Mouse (Mus musculus): ENCODE results near the gene Hist1h2ac. TPM values are rescaled to one million over a fixed set of nuclear protein-coding genes. Genes with fewer than 3 reads are reported as not detected.
"Not testable (repeated sequence)": the region's sequence is repeated elsewhere in the genome, so short reads cannot be mapped to it uniquely, and the experiment has no call there.

Hist1h2ac gene
- polyA plus RNA-seq, 1 experiment from 2014 or later, result 1.3 TPM

- Histone ChIP-seq H3K9me3 (no peaks in the 10 kb centered on the region), H3K9ac (peak within 1 kb of the TSS; percentile 70), H3K4me1 (peaks cover 29% of the 10 kb centered on the region), H3K4me3 (peak within 1 kb of the TSS; percentile 46), H3K4me2 (replicated peaks) (peak within 1 kb of the TSS; percentile 74), H3K27me3 (no peaks in the 10 kb centered on the region), H3K27ac (peak within 1 kb of the TSS; percentile 28; the same call in 1 of the 2 replicates), H3K36me3 (no peaks in the 10 kb centered on the region)
- ATAC-seq (ENCODE audit: low FRiP score, low read depth), result peak; percentile 59; the same call in 1 of the 2 replicates
- WGBS, result 1% methylated on average over 15 of the region's 17 CpGs
Observed at GRCm38 (mm10) chr13:23710374-23711089, 26.8 kb upstream of the Hist1h2ac start, which contains the start of gene Hfe. Gene Hfe, minus strand, starts transcription at chr13:23710854.

DNA sequence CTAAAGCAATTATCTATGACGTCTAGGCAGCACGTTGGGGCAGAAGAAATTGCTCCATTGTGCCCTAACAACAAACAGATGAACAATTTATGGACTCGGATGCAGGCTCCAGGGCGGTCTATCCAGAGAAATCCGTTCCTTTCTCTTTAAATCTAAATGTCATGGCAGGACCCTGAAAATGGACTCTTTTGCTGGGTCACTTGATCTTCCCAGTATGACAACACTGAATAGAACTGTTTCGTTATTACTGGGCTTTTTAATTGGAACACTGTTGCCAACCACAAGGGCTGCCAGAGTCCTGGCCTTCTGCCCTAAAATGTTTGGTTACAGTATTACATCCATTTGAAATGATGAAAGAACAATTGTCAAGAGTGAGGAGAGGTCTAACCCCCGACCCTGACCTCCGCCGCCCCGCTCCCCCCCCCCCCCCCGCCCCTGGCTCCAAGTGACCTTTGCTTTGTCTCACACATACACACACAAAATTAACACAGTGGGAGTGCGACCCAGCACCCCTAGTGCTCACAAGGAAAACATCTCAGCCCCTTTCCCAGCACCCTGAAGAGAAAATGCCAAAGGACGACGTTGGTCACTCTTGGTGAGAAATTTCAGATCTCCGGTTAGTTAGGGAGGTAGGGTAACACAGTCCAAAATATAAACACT, 26.1 kb upstream of the Hist1h2ac start:
- Histone ChIP-seq H3K36me3 (no peaks in the 10 kb centered on the region), H3K9ac (peak overlapping the region; percentile 70), H3K4me2 (replicated peaks) (peak overlapping the region; percentile 74), H3K27me3 (no peaks in the 10 kb centered on the region), H3K9me3 (no peaks in the 10 kb centered on the region), H3K27ac (0 out of 2 replicates have a peak overlapping the region, but pooled peaks have one; percentile 28), H3K4me3 (peak overlapping the region; percentile 46), H3K4me1 (peaks cover 29% of the 10 kb centered on the region)
- ATAC-seq (ENCODE audit: low FRiP score, low read depth), result no peak; the same call in 1 of the 2 replicates
- WGBS, result 11% methylated on average over 15 of the region's 15 CpGs

DNA sequence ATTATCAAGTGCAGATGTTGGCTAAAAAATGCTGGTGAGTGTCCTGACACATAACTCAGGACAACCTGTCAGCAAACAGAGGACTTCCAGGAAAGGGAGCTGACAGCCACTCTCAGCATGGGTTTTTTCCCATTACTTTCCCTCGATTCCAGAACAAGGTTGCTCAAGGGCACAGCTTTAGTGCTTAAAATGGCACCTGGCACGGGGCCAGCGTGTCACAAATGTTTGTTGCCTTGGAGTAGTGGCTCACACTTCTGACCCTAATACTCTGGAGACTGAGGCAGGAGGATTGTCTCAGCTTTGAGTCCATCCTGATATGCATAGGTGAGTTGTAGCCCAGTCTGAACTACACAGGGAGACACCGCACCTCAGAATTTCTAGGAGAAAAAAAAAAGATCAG, 24.9 kb upstream of the Hist1h2ac start:
- H3K9me3 ChIP-seq, result no peaks in the 10 kb centered on the region
- H3K9ac ChIP-seq, result no peak overlapping the region
- peaks cover 25% of the 10 kb centered on the region for H3K4me1 ChIP-seq
- H3K27ac ChIP-seq, result no peak overlapping the region
- 47% methylated on average over 4 of the region's 4 CpGs for WGBS
- no peak for ATAC-seq (ENCODE audit: low FRiP score, low read depth)
- no peaks in the 10 kb centered on the region for H3K36me3 ChIP-seq
- H3K27me3 ChIP-seq, result no peaks in the 10 kb centered on the region
- no peak overlapping the region for H3K4me2 ChIP-seq (replicated peaks)
- no peak overlapping the region for H3K4me3 ChIP-seq

- WGBS, result 89% methylated on average over 4 of the region's 4 CpGs
- H3K27ac ChIP-seq, result no peak overlapping the region
Observed at GRCm38 (mm10) chr13:23708041-23708440, 24.3 kb upstream of the Hist1h2ac start.

DNA sequence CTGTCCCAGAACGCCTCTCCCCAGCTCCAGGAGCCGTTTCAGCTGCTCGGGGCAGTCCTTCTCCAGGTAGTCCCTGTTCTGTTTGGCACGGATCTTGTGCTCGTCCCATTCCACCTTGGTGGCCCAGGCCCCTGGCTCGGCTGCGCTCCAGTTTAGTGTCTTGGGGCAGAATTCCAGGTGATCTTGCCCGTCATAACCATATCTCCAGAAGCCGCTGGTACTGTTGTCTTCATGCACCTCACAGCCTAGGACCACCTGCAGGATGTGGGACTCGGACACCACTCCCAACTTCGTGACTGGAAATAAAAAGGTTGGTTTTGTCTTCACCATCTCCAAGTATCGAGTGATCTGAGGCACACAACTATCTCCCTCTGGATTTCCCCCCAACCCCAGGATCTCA, 23.0 kb upstream of the Hist1h2ac start:
- Histone ChIP-seq H3K36me3 (no peaks in the 10 kb centered on the region), H3K9me3 (no peaks in the 10 kb centered on the region), H3K27me3 (no peaks in the 10 kb centered on the region), H3K4me2 (replicated peaks) (no peak overlapping the region), H3K27ac (no peak overlapping the region), H3K9ac (no peak overlapping the region), H3K4me3 (no peak overlapping the region), H3K4me1 (peaks cover 21% of the 10 kb centered on the region)
- no peak for ATAC-seq (ENCODE audit: low FRiP score, low read depth)
- 87% methylated on average over 12 of the region's 12 CpGs for WGBS

More at GRCm38 (mm10) chr13:23708041-23708440, 24.3 kb upstream of the Hist1h2ac start:
- Histone ChIP-seq H3K27me3 (no peaks in the 10 kb centered on the region), H3K4me2 (replicated peaks) (no peak overlapping the region), H3K4me3 (no peak overlapping the region), H3K9ac (no peak overlapping the region), H3K9me3 (no peaks in the 10 kb centered on the region), H3K4me1 (peaks cover 21% of the 10 kb centered on the region), H3K36me3 (no peaks in the 10 kb centered on the region)
- ATAC-seq (ENCODE audit: low FRiP score, low read depth), result no peak

DNA sequence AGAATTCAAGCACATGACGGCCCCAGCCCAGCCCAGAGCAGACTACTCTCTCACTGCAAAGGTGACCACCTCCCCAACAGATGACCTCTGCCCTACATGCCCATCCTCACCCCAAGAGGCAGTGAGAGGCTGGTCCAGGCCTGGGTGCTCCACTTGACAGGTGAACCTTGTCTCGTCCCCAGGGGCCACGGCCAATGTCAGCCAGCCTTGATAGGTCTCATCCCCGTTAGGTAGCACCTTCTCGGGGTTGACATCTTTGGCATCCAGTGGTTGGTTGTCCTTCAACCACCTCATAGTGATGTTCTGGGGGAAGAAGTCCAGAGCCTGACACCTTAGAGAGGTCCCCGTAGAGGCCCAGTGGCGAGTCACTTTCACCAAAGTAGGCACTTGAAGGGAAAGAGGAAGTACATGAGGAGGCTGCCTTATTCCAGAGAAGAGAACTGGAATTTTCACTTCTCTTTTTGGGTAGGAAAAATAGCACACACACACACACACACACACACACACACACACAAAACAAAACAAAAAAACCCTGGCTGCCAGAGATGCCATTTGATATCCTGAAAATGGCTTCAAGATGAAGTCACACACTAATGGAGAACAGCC, 22.1 kb upstream of the Hist1h2ac start:
- H3K9me3 ChIP-seq, result no peaks in the 10 kb centered on the region
- H3K27ac ChIP-seq, result no peak overlapping the region
- ATAC-seq (ENCODE audit: low FRiP score, low read depth), result no peak
- H3K4me1 ChIP-seq, result peaks cover 23% of the 10 kb centered on the region
- no peaks in the 10 kb centered on the region for H3K27me3 ChIP-seq
- no peak overlapping the region for H3K4me2 ChIP-seq (replicated peaks)
- 88% methylated on average over 7 of the region's 7 CpGs for WGBS
- H3K9ac ChIP-seq, result no peak overlapping the region
- H3K36me3 ChIP-seq, result no peaks in the 10 kb centered on the region
- H3K4me3 ChIP-seq, result no peak overlapping the region

DNA sequence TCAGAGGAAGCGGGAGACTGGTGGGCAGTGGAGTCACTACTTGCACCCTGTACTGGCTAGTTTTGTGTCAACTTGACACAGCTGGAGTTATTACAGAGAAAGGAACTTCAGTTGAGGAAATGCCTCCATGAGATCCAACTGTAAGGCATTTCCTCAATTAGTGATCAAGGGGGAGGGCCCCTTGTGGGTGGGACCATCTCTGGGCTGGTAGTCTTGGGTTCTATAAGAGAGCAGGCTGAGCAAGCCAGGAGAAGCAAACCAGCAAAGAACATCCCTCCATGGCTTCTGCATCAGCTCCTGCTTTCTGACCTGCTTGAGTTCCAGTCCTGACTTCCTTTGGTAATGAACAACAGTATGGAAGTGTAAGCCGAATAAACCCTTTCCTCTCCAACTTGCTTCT, 19.1 kb upstream of the Hist1h2ac start:
- not testable (repeated sequence) for H3K4me3 ChIP-seq; H3K27ac ChIP-seq; H3K27me3 ChIP-seq; H3K9me3 ChIP-seq; H3K4me2 ChIP-seq (replicated peaks); H3K36me3 ChIP-seq; H3K9ac ChIP-seq; ATAC-seq (ENCODE audit: low FRiP score, low read depth)
- peaks cover 12% of the 10 kb centered on the region; the same call in 1 of the 2 replicates for H3K4me1 ChIP-seq
- WGBS, result 82% methylated on average over 2 of the region's 2 CpGs

DNA sequence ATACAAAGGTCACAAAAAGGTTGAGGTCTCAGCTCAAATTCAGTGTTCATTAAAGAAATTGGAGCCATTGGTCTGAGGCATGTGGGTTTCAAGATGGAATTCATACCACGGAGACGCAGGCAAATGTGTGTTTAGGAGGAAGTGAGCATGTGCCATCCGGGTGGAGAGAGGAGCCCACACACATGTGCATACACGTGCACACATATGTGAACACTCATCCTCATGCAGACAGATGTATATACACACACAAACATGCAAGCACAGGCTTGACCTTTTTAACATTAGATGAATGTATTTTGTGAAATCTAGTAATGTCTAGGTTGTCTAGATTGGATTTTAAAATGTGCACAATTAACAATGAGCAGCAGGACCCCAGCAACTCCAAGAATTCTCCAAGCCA, 18.5 kb upstream of the Hist1h2ac start:
- Histone ChIP-seq H3K4me3 (no peak overlapping the region), H3K4me1 (peaks cover 12% of the 10 kb centered on the region; the same call in 1 of the 2 replicates), H3K9ac (no peak overlapping the region), H3K27ac (no peak overlapping the region), H3K36me3 (no peaks in the 10 kb centered on the region), H3K27me3 (no peaks in the 10 kb centered on the region), H3K9me3 (no peaks in the 10 kb centered on the region), H3K4me2 (replicated peaks) (no peak overlapping the region)
- WGBS, result 76% methylated on average over 4 of the region's 4 CpGs
- ATAC-seq (ENCODE audit: low FRiP score, low read depth), result no peak

GRCm38 (mm10) chr13:23700786-23701520, 17.2 kb upstream of the Hist1h2ac start:
- no peak overlapping the region for H3K4me2 ChIP-seq (replicated peaks)
- no peaks in the 10 kb centered on the region for H3K9me3 ChIP-seq
- no peak overlapping the region for H3K4me3 ChIP-seq
- H3K36me3 ChIP-seq, result no peaks in the 10 kb centered on the region
- H3K27ac ChIP-seq, result no peak overlapping the region
- peak; percentile 33; the same call in 1 of the 2 replicates for ATAC-seq (ENCODE audit: low FRiP score, low read depth)
- 33% methylated on average over 8 of the region's 8 CpGs for WGBS
- H3K9ac ChIP-seq, result peak overlapping the region; percentile 25; the same call in 1 of the 2 replicates
- no peaks in the 10 kb centered on the region for H3K27me3 ChIP-seq
- H3K4me1 ChIP-seq, result peaks cover 15% of the 10 kb centered on the region

DNA sequence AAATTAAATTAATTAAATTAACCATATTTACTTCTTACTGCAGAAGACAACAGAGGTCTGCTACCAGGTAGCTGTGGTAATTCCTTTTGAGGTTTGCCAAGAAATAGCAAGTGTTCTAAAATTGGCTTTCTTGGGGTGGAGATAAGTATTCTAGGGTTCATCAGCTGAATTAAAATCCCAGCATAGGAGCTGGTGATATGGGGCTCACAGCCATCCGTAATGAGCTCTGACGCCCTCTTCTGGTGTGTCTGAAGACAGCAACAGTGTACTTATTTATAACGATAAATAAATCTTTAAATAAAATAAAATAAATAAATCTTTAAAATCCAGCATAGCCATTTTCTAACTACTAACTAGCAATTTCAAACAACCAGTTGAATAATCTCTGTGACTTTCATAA, 16.0 kb upstream of the Hist1h2ac start:
- Histone ChIP-seq H3K4me2 (replicated peaks) (no peak overlapping the region), H3K4me3 (no peak overlapping the region), H3K27ac (no peak overlapping the region), H3K27me3 (no peaks in the 10 kb centered on the region), H3K9me3 (no peaks in the 10 kb centered on the region), H3K36me3 (no peaks in the 10 kb centered on the region), H3K9ac (no peak overlapping the region), H3K4me1 (peaks cover 21% of the 10 kb centered on the region)
- 67% methylated on average over 3 of the region's 3 CpGs for WGBS
- no peak for ATAC-seq (ENCODE audit: low FRiP score, low read depth)

DNA sequence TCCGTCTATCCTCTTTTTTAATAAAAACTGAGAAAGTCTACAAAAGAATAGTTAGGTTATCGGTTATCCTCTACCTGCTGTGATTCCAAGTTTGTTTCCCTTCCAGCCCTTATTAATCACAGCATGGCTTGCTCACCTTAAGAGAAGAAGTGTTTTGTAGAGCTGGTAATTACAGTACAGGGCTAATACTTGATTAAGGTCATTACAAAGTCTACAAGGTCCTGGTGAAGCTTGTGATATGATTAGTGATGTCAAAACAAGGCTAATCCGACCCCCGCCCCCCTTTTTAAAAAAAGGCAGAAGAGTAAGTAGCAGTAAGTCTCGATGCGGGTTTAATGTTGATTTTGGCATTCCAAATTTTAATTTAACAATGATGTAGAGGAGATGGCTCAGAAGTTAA, 15.2 kb upstream of the Hist1h2ac start:
- H3K27ac ChIP-seq, result peak overlapping the region; percentile 79
- no peak overlapping the region for H3K4me3 ChIP-seq
- H3K9ac ChIP-seq, result no peak overlapping the region
- H3K4me2 ChIP-seq (replicated peaks), result peak overlapping the region; percentile 54
- 72% methylated on average over 6 of the region's 6 CpGs for WGBS
- ATAC-seq (ENCODE audit: low FRiP score, low read depth), result no peak
- H3K36me3 ChIP-seq, result no peaks in the 10 kb centered on the region
- H3K4me1 ChIP-seq, result peaks cover 21% of the 10 kb centered on the region
- no peaks in the 10 kb centered on the region for H3K9me3 ChIP-seq
- no peaks in the 10 kb centered on the region for H3K27me3 ChIP-seq

Data from limb, embryonic 13.5 days (tissue).